Mouse (Mus musculus) thymus, postnatal 14 days (tissue): ENCODE results near the gene Cdrt4.

Source experiments
- DNase-seq: peaks from one replicate; pipeline ENCODE4 v3.0.0; 2021

Gene Cdrt4

DNA sequence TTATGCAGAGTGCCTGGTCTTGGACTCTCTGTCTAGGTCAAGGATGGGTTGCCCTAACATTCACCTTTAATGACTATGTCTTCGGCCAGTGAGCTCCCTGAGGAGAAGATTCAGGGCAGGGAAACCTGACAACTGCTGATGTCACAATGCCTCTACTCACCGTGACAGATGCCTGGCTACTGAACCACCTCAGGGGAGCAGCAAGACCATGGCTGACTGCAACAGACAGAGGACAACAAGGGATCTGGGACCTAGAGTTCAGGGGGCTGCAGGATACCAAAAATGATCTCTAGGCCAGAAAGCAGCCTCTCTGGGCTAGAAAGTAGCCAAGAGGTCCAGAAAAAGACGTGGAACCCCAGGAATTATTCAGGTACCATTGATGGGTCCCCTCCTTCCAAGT lies at the start of gene Cdrt4:
Gene Cdrt4, plus strand, starts transcription at position 182 of the 400 bp plus-strand sequence.
- DNase-seq, result no peak

DNA sequence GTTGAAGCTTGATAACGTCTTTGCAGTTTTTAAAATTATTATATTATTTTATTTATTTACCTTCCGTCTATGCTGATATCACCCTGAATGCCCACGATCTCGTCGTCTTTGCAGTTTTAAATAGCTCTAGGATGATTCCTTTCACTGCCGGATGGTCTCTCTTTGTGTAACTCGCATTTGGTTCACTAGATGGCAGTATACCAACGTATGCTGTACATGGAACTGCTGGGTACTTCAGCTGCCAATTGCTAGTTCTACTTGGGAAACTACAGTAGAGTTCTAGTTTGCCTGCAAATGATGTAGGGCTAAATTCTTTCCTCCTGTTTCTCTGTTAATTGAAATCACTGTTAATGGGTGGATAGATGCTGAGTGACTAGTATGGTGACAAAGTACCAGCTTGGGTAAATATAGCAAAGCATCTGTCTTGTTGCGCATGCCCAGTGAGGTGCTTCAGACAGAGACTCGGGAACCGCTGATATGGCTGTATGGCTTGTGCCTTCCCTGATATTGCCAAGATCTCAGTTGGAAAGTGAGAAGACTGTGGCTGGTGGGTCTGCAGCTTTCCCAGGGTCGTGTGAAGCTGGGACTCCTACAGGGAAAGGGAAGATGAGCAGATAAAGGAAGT lies 49.2 kb upstream of the Cdrt4 start:
- peak; percentile 64 for DNase-seq

- DNase-seq, result no peak
Measured at GRCm38 (mm10) chr11:62903871-62904495, 47.0 kb upstream of the Cdrt4 start.

- peak; percentile 44 for DNase-seq
Measured at GRCm38 (mm10) chr11:62909720-62910306, 41.2 kb upstream of the Cdrt4 start.

GRCm38 (mm10) chr11:62911362-62911761 lies 39.6 kb upstream of the Cdrt4 start:
- no peak for DNase-seq

DNA sequence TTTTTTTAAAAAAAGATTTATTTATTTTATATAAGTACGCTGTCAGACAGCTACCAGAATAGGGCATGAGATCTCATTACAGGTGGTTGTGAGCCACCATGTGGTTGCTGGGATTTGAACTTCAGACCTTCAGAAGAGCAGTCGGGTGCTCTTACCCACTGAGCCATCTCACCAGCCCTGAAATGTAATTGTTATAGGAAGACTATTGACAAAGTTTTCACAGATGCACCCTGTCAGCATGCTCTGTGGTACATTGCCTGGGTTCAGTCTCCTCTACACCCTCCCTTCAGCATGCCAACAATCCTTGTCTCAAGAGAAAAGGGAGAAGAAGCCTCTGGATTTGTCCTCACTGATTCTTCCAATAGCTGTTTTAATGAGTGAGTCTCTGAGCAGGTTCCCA lies 37.9 kb upstream of the Cdrt4 start:
- no peak for DNase-seq

GRCm38 (mm10) chr11:62914532-62914931 lies 36.5 kb upstream of the Cdrt4 start:
- peak; percentile 51 for DNase-seq

- DNase-seq, result no peak
Measured at GRCm38 (mm10) chr11:62915486-62915885, 35.5 kb upstream of the Cdrt4 start.

DNA sequence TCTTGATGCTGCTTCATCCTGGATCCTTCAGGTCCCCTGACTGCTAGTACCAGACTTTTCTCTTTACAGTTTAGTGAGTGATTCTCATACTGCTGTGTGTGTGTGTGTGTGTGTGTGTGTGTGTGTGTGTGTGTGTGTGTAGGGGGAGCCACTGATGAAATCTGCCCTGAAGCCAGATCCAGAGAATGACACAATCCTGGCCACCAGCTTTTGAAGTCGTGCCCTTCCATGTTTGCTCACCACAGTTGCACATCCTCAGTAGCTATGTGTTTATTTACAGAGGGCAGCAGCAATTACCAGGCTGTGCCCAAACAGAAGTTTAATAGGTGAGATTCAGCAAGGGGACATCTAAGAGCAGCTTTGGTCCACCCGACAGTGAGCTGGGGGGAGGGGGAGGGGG lies 34.2 kb upstream of the Cdrt4 start:
- DNase-seq, result no peak

GRCm38 (mm10) chr11:62919946-62920742 lies 30.8 kb upstream of the Cdrt4 start:
- DNase-seq, result no peak

- no peak for DNase-seq
Measured at GRCm38 (mm10) chr11:62920743-62921050, 30.3 kb upstream of the Cdrt4 start.

DNA sequence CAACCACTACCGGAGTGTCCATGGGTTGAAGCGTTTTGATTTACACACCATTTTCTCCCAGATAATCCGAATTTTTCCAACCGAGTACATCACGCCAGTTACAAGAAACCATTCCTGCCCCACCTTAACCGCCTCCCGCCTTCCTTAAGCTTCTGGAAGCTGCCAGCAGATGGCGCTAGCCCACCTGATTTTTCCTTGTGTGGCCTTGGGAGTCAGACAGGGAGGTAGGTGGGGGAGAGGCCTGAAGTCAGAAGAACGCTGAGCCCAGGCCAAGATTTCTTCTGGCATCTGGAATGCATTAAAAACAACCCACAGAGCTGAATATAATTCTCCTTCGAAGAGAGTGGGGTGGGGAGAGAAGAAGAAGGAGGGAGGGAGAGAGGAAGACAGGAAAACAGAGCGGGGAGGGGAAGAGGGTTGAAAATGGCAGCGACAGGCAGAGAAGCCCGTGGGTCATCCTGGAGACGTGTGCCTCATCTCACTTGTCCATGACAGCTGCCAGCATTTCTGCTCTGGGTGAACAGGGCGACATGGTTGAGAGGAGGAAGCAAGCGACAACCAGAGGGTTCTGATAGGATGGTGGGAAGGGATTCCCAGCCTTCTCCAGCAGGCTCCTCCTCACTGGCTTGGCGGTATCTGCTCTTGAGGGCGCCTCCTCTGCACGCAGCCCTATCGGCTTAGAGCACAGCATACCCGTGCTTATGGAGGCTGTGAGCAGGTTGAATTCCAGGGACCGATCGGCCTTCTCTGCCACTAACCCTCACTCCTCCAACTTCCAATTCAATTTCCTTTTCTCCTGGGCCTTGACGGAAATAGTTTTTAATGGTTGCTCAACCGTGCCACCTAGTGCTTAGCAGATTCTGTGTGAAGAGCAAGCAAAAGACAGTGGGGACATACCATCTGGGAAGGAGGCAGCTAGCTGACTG lies 29.7 kb upstream of the Cdrt4 start:
- peak; percentile 59 for DNase-seq

DNA sequence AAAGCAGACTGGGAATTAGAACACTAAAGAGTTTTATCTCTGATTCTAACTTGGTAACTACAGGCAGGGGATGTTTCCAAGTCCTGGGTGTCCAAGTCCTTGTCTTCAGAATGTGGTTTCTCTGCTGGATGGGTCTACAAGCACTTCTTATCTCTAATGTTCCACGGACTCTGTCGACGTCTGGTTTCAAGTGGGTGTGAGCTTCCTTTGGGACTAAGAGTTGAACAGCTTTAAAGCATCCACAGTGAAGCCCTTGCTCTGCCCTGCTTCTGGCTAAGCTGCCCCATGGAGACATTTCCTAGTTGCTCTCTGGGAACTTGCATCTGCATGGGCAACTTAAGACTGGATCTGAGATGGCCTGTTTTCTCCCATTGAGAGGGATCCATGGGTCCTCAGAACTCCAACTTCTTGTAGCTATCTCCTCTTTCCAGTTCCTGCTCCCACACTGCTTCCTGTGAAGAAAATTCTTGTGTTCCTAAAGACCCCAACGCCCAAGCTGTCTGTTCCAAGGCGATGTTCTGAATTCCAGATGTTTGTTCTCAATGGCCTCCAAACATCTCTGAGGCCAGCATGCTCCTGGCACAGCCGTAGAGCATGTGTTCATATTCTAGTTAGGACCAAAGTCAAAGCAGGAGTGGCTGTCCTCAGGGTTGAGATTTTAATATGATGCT lies 26.8 kb upstream of the Cdrt4 start:
- DNase-seq, result no peak

DNA sequence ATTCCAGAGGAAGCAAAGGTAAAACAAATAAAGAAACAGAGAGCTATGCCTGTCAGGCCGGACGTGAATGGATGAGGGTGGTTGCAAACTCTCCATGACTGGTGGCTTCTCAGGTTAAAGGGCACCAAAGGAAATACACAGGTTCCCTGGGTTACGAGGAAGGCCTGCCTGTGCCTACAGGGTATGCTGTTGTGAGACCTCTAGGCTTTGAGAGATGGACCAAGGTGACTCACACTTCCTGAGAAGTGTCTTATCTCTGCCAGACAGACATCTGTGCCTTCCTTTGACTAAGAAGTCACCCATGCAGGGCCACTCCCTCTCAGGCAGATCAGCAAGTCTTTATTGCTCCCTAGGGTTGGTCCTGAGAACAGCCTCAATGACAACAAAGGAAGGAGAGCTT lies 21.2 kb upstream of the Cdrt4 start:
- no peak for DNase-seq

DNA sequence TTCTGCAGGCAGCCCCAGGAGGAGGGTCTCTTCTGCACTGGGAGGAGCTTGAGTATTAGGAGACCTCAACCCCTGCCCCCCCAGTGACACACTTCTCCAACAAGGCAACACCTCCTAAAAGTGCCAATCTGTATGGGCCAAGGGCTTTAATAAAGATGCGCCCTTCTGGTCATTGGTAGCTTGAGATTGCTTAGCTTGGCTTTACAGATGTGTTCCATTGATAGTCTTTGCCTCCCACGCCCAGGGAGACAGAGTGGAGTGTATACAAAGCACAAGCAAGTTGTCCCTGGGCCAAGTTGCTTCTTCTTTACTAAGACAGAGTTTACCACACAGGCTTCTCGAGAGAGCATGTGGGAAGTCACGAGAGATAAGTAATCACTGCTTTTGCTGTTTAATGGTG lies 20.4 kb upstream of the Cdrt4 start:
- DNase-seq, result no peak

GRCm38 (mm10) chr11:62931141-62931540 lies 19.9 kb upstream of the Cdrt4 start:
- no peak for DNase-seq

DNA sequence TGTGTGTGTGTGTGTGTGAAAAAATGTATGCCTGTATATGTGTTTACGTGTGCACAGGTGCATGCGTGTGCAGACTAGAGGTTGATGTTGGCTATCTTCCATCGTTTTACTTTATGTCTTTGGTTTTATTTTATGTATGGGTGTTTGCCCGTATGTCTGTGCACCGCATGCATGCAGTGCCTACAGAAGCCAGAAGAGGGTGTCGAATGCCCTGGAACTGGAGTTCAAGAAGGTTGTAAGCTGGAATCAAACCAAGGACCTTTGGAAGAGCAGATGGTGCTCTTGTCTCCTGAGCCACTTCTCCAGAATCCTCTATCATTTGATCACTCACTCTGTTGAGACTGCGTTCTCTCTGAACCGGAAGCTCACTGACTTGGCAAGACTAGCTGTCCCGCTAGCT lies 17.9 kb upstream of the Cdrt4 start:
- DNase-seq, result no peak

GRCm38 (mm10) chr11:62934795-62935514 lies 16.0 kb upstream of the Cdrt4 start:
- no peak for DNase-seq

- DNase-seq, result no peak
Measured at GRCm38 (mm10) chr11:62937986-62938385, 13.0 kb upstream of the Cdrt4 start.

- DNase-seq, result no peak
Measured at GRCm38 (mm10) chr11:62938921-62939320, 12.1 kb upstream of the Cdrt4 start.

GRCm38 (mm10) chr11:62940176-62940575 lies 10.8 kb upstream of the Cdrt4 start:
- no peak for DNase-seq

- DNase-seq, result no peak
Measured at GRCm38 (mm10) chr11:62943538-62943937, 7.5 kb upstream of the Cdrt4 start.
